Mouse (Mus musculus) embryo, embryonic 11 days (tissue): ENCODE data around the gene Cd9.

ENCODE experiments used
- DNase-seq: peaks from one replicate; pipeline ENCODE4 v3.0.0-alpha.2; 2015

The Cd9 gene

GRCm38 (mm10) chr6:125473321-125473721 lies 21.3 kb downstream of the Cd9 start:
- no peak for DNase-seq

GRCm38 (mm10) chr6:125471921-125472320 lies 22.7 kb downstream of the Cd9 start:
- DNase-seq = no peak

GRCm38 (mm10) chr6:125471326-125471725 lies 23.3 kb downstream of the Cd9 start:
- no peak for DNase-seq

- DNase-seq = no peak
These were observed 24.0 kb downstream of the Cd9 start for GRCm38 (mm10) chr6:125470616-125471015.

GRCm38 (mm10) chr6:125469222-125469621 lies 25.4 kb downstream of the Cd9 start:
- no peak for DNase-seq

GRCm38 (mm10) chr6:125468179-125468960 lies 26.2 kb downstream of the Cd9 start:
- no peak for DNase-seq

- peak; percentile 17 for DNase-seq
These were observed 27.3 kb downstream of the Cd9 start for GRCm38 (mm10) chr6:125467301-125467715.

- no peak for DNase-seq
These were observed 32.3 kb downstream of the Cd9 start for GRCm38 (mm10) chr6:125462312-125462711.

- no peak for DNase-seq
These were observed 32.8 kb downstream of the Cd9 start for GRCm38 (mm10) chr6:125461788-125462187.

- DNase-seq = no peak
These were observed 33.3 kb downstream of the Cd9 start for GRCm38 (mm10) chr6:125461325-125461724.

GRCm38 (mm10) chr6:125460589-125460988 lies 34.0 kb downstream of the Cd9 start:
- no peak for DNase-seq

- DNase-seq = no peak
These were observed 34.7 kb downstream of the Cd9 start for GRCm38 (mm10) chr6:125459903-125460302.

GRCm38 (mm10) chr6:125455806-125456520 lies 38.6 kb downstream of the Cd9 start:
- peak; percentile 47 for DNase-seq

- DNase-seq = no peak
These were observed 39.9 kb downstream of the Cd9 start for GRCm38 (mm10) chr6:125454731-125455130.

GRCm38 (mm10) chr6:125454299-125454698 lies 40.3 kb downstream of the Cd9 start:
- DNase-seq = no peak

- DNase-seq = no peak
These were observed 46.9 kb downstream of the Cd9 start for GRCm38 (mm10) chr6:125447660-125448059.

- no peak for DNase-seq
These were observed 47.4 kb downstream of the Cd9 start for GRCm38 (mm10) chr6:125447205-125447604.

- no peak for DNase-seq
These were observed 49.2 kb downstream of the Cd9 start for GRCm38 (mm10) chr6:125445381-125445780.

- DNase-seq = no peak
These were observed 52.0 kb downstream of the Cd9 start for GRCm38 (mm10) chr6:125442591-125442990.

- DNase-seq = no peak
These were observed 57.8 kb downstream of the Cd9 start for GRCm38 (mm10) chr6:125436753-125437152.

- no peak for DNase-seq
These were observed 59.7 kb downstream of the Cd9 start for GRCm38 (mm10) chr6:125434735-125435518.

- no peak for DNase-seq
These were observed 60.7 kb downstream of the Cd9 start for GRCm38 (mm10) chr6:125433704-125434447.

GRCm38 (mm10) chr6:125433257-125433656 lies 61.3 kb downstream of the Cd9 start:
- no peak for DNase-seq
